Mouse (Mus musculus) layer of hippocampus, postnatal 10 days (tissue): ENCODE results near the gene Aqp7. TPM values are rescaled to one million over a fixed set of nuclear protein-coding genes. Genes with fewer than 3 reads are reported as not detected.

ENCODE experiments used
- DNase-seq, 2 experiments: peaks; one replicate each; pipeline ENCODE4 v3.0.0; 2021; ENCODE audit warnings: low spot score in 2 of 2
- total RNA-seq, 2 experiments: library from RNA; stranded (reverse); gene quantifications; 2 replicates each; pipeline ENCODE4 v1.2.3; 2021

The Aqp7 gene
- total RNA-seq, 2 experiments from 2014 or later, result 0.20 TPM; not detected in 1

DNA sequence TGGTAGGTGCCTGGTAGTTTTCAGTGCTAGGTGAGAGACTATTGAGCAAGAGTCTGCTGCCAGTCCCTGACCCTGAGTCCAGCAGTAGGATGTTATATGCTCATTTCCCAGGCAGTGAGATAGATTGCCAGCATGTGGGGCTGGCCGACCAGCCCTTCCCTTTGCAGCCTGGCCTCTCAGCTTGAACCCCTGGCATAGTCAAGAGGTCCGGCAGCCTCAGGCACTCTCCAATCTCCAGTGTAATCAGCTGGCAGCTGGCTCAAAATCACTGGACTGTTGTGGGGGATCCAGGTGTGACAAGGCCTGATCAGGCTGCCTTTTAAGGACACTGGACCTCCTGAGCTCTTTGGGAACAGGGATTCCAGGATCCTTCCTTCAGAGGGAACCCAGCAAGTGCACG lies 15.4 kb upstream of the Aqp7 start:
- no peak for DNase-seq

DNA sequence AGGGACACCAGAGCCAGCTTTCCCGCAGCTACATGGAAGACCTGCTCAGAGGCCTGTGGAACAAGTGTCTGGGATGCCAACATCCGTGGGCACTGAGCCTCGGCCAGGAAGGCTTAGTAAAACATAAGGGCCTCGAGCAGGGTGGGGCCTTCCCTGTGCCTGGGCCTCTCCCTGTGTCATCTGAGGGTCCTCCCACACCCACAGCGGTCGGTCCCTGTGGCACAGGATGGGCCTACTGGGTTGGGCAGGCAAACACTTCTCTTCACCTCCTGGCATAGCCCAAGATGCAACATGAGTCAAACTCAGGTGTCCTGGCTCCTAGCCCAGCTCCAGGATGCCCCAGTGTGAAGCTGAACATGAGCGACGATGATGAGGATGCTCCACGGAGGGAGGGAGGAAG lies 9.4 kb upstream of the Aqp7 start:
- DNase-seq, result no peak

DNA sequence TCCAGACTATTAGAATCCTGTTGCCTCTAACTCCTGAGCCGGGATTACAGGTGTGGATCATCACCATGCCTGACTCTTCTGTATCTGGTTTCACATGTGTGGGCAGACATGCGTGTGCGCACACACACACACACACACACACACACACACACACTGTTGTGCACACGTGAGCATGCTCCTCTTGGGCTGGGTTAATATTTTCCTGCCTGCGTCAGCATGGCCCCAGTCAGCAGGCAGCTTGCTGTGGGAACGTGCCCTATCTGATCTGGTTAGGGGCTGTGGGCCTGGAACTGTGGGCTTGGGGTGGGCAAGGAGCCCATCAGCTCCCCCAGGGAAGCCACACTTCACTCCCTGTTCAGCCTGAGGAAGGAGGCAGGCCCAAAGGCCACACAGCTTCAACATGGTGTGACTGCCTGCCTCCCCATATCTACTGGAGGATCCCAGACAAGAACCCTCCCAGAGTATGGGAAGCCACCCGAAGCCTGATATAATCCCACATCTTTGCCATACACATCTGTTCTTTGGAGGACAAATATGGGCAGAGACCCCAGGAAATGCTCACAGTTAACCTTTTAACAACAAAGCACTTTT lies 8.9 kb upstream of the Aqp7 start:
- DNase-seq, result no peak

DNA sequence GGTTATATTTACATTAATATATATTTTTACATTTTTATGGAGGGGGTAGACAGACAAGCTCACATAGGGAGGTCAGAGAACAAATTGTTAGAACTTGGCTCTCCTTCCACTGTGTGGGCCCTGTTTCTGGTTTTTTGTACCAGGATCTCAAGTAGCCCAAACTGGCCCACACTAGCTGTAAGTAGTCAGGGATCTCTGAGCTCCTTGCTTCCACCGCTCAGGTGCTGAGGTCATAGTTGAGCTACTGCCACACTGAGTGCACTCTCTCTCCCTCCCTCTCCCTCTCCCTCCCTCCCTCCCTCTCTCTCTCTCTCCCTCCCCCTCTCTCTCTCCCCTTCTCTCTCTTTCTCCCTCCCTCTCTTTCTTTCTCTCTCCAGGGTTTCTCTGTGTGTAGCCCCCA lies 8.3 kb upstream of the Aqp7 start:
- no peak for DNase-seq

DNA sequence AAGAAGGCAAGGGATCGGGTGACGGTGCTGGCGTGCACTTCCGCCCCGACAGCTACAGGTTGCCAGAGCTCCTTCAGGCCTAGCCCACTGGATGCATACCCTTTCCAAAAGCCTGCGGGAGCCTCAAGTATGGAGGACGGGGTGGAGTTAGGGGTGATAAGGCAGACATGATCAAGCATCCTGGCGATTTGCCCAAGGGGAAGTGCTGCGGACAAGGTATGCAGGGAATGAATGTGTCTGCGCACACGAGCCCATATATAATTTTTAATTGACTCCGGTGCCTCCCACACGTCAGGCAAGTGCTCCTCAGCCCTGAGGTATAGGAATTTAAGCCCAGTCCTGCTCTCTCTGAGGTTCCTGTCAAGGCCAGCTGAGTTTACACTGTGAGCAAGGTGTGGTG lies 7.2 kb upstream of the Aqp7 start:
- no peak for DNase-seq

DNA sequence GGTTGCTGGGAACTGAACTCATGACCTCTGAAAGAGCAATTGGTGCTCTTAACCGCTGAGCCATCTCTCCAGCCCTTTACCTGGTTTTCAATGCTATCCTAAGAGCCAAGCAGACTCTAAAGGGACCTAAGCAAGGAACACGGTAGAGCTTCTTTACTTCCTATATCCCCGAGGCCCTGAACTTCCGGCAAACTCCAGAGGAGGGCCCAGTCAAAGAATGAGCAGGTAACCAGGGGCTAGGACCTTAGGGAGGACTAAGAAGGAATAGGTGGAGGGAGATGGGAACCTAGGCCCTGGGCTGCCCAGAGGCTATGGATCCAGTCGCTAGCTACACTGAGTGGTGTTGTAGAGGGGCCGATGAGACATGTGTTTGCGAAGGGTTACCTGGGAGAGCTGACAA lies 3.8 kb upstream of the Aqp7 start:
- DNase-seq, result no peak

DNA sequence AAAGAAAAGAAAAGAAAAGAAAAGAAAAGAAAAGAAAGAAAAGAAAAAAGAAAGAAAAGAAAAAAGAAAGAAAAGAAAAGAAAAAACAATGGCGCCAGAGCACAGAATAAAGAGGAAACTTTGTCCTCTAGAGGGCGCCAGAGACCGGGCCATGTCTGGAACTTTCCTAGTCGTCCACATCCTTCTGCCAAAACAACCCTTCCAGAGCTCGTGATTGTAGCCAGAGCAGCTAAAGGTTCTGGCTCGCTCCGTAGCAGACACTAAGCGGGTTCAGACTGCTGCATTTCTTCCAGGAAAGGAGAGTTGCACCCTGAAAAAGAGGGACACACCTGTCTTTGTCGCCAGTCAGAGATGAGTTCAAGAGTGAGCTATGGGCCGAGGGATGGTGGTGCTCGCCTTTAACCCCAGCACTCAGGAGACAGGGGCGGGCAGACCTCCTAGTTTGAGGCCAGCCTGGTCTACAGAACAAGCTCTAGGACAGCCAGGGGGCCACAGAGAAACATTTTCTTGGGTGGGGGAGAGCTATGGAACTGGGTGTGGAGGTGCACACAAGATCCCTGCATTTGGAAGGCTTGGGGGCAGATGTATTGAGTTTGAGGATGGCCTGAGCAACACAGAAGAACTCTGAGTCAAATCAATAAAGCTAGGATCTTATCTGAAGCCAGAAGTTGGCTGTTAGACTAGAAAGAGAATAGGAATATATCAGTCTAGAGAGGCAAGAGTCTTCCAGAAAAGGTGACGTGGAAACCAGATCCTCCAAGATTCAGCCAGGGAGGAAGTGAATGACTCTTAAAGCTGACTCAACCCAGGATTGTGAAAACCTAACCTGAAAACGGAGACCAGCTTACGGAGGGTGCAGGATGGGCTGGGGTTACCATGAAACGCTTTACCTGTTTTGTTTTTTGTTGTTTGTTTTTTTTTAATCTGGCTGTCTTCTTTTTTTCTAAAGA lies 3.1 kb upstream of the Aqp7 start:
- peak; percentile 90 to 92 for DNase-seq

DNA sequence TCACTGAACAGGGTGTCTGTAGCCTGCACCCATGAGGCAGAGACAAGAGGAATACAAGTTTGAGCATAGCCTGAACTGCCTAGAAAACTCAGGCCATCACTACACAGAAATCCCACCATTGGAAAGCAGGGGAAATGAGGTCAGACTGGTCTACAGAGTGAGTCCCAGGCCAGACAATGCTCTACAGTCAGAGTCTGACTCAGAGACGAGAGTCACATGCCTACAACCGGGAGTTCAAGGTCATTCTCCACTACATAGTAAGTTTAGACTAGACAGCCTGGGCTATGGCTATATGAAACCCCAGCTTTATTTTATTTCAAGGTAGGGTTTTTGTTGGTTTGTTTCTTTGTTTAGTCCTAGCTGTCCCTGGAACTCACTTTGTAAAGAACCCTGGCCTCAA lies 987 bp upstream of the Aqp7 start:
- no peak for DNase-seq

DNA sequence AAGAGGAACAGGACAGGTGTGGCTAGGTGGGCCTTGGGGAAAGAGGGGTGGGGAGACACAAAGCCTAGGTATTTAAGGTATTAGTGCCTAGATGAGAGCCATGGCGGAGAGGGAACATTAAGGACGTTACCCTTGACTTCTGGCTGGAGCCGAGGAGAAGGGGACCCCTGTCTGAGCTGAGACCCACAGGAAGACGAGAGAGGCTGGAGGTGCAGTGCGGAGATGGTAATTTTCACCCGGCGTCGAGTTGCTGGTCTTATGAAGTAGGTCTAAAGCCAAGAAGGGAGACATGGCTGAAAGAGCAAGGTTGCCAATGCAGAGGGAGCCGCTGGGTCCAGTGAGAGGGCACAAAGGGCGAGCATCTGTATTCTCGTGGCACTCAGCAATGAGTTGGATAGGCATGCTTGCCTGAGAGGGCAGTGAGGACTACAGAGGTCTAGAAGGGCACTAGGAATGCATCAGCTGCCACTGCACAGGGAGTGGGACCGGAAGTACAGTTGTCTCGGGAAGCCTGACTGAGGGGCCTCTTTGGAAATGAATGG lies 1.6 kb downstream of the Aqp7 start:
- DNase-seq, result no peak

DNA sequence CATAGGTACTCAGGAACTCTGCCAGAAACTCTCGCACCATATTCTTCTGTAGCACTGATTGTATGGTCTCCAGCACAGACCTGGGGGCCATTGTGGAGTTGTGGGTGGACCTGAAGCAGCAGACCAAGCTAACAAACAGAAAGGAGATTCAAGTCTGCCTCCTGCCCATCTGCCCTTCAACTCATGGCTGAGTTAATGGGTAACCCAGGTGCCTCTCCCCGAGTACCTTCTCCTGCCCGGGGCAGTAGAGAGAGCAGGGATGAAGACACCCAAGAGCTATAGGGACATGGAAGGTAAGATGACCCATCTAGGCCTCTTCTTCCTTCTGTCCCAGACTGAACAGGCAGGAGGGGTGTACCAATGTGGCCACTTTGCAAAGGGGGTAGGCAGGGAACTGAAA lies 2.7 kb downstream of the Aqp7 start:
- DNase-seq, result no peak

DNA sequence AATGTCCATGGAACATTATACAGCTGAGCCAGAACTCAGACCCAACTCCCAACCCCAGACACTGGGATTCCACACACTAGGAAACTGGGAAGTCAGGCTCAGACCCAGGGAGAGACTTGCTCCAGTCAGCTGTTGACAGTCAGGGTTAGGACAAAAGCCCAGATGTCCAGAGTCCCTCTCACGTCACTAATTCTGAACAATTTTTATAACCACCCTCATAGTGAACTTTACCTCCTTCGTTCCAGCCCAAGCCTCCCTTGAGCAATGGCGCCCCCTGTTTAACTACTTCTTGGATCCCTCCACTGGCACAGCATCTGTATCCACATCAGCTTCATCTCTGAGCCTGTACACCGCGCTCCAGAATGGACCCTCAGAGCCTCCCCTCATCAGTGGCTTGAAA lies 4.0 kb downstream of the Aqp7 start:
- DNase-seq, result no peak

DNA sequence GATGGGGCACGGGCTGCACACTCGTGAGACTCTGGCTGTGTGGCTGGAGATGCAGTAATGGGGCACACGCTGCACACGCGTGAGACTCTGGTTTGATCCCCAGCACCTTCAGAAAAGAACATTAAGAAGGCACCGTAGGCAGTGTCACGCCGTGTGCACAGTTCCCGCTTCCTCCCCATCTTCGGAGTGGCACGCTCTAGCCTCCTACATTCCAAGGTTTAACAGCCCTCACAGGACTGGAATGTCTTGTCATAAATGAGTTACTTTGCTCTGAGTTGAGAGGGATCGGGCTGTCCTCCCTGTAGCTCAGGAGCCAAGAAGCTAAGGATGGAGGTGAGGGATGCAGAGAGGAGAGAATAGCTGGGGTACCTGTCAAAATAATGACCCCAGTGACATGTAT lies 5.1 kb downstream of the Aqp7 start:
- DNase-seq, result no peak

DNA sequence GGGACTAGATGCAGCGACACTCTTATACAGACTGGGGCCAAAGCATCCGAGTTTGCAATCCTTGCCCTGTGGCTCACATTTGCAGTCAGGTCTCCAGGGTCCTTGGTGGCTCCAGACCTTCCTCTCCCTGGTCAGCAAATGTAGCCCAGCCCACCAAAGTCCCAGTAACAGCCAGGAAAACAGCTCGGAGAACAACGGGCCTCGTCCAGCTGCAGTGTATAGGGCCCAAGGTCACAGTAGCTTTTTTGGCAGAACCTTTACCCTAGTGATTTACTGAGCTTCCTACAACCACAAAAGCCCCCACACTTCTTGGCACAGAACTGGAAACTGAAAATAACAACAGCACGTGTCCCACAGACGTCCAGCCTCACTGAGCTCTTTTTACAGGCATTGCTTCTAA lies 7.0 kb downstream of the Aqp7 start:
- DNase-seq, result no peak

DNA sequence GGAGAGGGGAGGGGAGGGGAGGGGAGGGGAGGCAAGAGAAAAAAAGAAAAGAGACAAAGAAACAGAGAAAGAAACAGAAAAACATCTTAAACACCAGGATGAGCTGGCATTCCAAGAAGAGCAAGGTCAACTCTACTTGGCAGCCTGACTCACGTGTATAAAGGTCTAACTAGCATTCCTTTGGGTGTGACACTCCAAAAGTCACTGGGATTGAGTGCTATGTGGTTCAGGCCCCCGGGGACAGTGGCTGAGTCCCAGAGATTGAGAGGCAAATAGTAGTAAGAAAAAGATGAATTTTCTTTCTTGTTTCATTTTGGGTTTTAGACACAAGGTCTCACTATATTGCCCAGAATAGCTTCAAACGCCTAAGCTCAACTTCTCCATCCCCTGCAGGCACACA lies 10.0 kb downstream of the Aqp7 start:
- DNase-seq, result no peak

DNA sequence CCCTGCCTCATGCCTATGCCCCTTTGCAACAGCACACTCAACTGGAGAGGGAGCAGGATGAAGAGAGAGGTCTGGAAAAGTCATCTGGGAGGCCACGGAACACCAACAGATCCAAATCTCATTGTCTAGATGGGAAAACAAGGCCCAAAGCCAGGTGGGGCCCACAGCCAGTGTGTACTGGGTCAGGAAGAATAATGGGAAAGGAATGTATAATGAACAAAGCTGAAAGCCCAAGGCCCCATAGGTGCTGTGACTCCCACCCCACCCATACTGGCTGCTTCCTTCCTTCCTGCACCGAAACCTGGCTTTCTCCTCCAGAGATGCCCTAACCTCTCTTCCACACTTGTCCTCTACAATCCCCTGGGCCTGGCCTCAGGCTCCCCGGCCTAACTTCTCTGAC lies 16.7 kb downstream of the Aqp7 start:
- no peak for DNase-seq

DNA sequence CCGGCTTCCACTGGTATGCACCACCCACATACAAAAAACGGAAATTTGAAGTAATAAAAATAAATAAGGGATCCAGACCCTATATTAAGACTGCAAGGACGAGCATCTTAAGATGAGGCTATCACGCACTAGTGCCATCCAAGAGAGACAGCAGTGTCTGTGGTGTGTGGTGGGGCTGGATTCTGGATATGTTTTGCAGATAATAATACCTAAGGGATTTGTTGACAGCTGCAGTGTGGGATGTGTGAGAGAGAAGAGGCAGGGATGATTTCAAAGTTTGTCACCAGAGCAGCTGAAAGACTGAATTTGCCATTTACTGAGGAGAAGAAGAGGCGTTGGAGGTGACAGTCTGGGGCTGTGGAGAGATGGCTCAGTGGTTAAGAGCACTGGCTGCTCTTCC lies 18.6 kb downstream of the Aqp7 start:
- DNase-seq, result no peak

DNA sequence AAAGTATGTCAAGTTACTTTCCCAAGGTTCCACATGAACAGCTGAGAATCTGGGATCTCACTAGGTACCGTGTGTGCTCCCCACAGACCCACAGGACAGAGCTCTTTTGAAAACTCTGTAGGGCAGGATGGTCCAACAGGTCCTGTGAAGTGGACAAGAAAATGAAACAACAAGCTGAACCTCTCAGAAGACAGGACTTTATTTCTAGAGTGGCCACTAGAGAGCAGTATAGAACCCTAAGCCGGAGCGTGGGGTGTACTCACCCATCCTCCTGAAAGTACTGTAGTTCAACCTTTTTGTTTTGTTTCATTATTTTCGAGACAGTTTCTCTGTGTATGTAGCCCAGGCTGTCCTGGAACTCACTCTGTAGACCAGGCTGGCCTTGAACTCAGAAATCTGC lies 19.7 kb downstream of the Aqp7 start:
- no peak for DNase-seq

DNA sequence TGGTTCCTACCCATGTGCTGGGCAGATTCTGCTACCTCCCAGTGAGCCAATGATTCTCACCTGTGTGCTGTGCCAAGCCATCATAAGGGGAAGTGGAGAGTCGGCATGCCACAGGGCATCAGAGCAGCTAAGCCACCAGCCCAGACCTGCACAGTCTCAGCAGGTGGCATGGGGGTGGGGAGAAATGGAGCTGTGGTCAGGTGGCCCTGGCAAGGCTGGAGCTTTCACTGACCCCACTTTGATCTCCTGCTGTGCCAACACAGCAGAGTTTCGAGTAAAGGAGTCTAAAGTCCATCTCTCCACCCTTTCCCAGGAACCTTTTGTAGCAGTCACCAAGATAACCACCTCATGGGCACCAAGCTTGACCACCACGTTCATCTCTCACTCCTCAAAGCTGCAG lies 20.1 kb downstream of the Aqp7 start:
- DNase-seq, result no peak

DNA sequence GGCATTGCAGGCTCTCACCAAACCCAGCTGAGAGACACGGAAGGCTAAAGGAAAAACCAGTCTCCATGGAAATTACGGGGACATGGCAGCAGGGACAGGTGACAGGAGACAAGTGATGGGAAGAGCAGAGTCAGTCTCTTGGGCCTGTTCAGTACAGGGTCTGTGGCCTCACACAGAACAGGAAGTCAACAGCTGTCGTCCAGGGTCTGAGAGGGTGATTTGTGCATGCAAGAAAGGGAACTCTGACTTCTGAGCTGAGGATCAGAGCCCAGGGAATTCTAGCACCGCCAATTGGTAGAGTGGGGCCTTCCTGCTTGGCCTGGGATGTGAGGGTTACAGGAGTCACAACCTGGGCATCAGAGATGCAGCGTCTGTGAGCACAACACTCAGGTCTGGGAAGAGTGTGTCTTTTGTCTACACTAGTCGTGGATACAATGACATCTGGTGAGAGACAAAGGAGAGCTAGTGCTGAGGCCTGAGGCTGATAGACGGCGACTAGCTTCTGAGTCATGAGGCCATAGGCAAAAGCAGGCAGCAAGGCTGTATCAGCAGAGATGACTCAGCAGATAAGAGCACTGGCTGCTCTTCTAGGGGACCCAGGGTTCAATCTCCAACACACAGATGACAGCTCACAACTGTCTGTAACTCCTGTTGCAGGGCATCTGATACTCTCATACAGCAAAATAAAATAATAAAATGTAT lies 21.7 kb downstream of the Aqp7 start:
- no peak for DNase-seq

DNA sequence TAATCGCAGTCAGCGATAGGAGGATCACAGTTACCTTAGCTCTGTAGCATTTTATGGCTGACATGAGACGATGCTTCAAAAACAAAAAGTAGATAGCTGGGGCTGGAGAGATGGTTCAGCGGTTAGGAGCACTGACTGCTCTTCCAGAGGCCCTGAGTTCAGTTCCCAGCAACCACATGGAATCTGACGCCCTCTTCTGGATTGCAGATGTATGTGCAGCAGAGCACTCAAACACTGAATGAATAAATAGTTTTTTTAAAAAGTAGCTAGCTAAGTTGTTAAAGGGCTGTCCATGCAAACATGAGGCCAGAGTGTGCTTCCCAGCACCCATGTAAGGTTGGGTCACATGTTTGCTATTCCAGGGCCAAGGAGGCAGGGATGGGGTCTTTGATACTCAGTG lies 26.8 kb downstream of the Aqp7 start:
- no peak for DNase-seq

DNA sequence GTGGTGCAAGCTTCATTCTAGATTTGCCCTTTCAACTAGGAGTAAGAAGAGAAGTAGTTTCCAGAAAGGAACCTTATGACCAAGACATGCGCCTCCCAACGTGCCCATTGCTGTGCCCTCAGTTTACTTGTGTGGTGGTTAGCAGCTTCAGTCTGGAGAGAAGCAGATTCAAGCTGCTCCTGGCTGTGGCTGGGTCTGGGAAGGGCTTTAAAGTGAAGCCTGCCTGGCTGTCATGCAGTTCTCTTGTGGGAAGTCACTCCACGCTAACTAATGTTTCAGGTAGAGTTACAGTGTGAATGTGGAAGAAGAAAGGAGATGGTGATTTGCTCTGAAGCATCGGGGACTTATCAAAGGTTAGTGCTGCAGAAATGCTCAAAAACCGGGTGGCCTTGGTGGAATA lies 32.1 kb downstream of the Aqp7 start:
- no peak for DNase-seq

DNA sequence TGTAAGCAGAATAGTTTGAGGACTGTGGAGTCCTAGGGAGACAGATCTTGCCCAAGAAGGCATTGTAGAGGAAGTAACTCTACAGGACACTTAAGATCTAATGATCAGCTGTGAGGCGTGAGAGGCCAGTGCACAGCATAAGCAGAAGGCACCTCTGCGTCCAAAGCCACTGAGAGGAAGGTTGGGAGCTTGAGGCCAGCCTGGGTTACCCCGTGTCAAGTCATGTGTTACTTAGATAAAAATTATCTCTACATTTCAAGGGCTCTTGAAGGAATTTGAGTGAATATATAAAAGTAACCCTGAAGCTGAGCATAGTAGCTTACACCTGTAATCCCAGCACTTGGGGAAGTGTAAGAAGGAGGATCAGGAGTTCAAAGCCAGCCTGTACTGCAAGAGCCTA lies 34.6 kb downstream of the Aqp7 start:
- DNase-seq, result no peak
